Comparison of ENCODE assay signal across 8 mouse cellular contexts in the genomic region with DNA sequence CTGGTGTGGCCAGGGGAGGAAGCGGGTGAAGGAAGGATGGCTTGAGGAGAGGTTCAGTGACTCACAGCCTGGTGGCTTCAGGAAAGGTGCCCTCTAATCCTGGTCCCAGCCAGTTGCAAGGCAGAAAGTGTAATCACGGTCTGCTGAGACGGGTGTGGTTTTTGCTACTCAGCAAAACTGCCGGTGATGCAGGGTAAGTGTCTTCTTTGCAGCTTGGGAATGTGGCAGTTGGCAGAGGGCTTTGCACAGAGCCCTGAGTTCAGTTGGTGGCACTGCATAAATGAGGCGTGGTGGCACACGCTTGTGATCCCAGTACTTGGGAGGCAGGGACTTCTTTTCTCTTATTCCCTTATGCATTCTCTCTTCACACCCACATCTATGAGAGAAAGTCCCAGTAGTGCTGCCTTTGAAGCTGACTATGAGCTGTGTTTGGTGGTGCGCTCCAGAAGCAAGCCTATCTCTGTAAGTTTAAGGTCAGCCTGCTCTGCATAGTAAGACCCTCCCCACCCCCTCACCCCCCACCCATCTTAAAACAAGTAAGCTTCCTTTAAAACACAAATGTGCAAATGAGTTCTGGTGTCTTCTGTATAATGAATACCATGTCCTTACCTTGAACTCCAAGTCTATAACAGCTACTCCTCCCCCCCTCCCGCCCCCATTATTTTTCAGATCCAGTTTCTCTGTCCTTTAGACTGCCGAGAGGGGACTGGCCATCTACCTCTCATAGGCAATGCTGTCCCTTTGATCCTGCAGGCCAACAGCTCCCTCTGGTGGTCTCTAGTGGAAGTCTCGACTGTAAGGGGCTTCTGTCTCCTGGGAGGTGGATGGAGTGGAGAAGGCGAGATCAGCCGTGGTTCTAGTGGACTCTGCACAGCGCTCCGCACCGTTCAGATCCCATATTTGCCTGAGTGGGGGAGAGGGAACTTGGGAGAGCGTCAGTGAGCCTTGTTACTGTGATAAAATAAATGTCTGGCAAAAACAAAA. TPM values are rescaled to one million over a fixed set of nuclear protein-coding genes. Genes with fewer than 3 reads are reported as not detected.
DNase-seq lines count a peak whose midpoint lies in the region; ATAC-seq lines count a peak whose summit lies in the region.

No protein-coding gene starts in this region.

- H3K4me1 ChIP-seq in intestine, embryonic 14.5 days (replicated peaks; ENCODE audit: control insufficient read depth, insufficient read depth, low read length), result 0 out of 2 replicates have a peak, but pooled peaks cover 4% of the 10 kb centered on the region

- no peaks in the 10 kb centered on the region for H3K36me3 ChIP-seq in intestine, embryonic 14.5 days (ENCODE audit: control insufficient read depth, insufficient read depth, low read length)

- peak; percentile 83 for ATAC-seq in intestine, embryonic 14.5 days (replicated peaks; ENCODE audit: low FRiP score, low TSS enrichment, low read depth)

- 36% methylated on average over 16 of the region's 16 CpGs for WGBS in intestine, embryonic 14.5 days

- H3K4me3 ChIP-seq in intestine, embryonic 14.5 days (ENCODE audit: low read depth, low read length), result no peak overlapping the region

- no peaks in the 10 kb centered on the region for H3K9me3 ChIP-seq in intestine, embryonic 14.5 days (ENCODE audit: control insufficient read depth, low read length)

- no peak overlapping the region for H3K27ac ChIP-seq in intestine, embryonic 14.5 days (ENCODE audit: low read depth)

- intact Hi-C loops in left cerebral cortex, postnatal 10 days (cut with DNase I), result loop anchor here (2.0 to 10.0 kb wide), 2 partner anchors 92 to 222 kb away; no protein-coding TSS in a partner anchor

- H3K27me3 ChIP-seq in intestine, embryonic 14.5 days (replicated peaks; ENCODE audit: control insufficient read depth, insufficient read depth, low read length), result no peaks in the 10 kb centered on the region

- no peak overlapping the region for H3K9ac ChIP-seq in intestine, embryonic 14.5 days (ENCODE audit: low read length)

- no peak overlapping the region for H3K4me2 ChIP-seq in intestine, embryonic 14.5 days (ENCODE audit: low read length)

- DNase-seq in adrenal gland, adult (ENCODE audit: inconsistent age in 2 of 2, low spot score in 1 of 2), result peak; percentile 81 to 95
- peak; percentile 92 for DNase-seq in embryo, embryonic 10 days (ENCODE audit: low spot score)
- DNase-seq in gastrocnemius, postnatal 25 days, result peak; percentile 65
- DNase-seq in intestine, embryonic 14.5 days (ENCODE audit: low spot score), result peak; percentile 93
- peak; percentile 81 to 87 for DNase-seq in left cerebral cortex, postnatal 10 days (ENCODE audit: extremely low spot score in 1 of 2, low spot score in 2 of 2)
- peak; percentile 90 for DNase-seq in mesoderm, embryonic 11.5 days (ENCODE audit: low read depth, low spot score)
- peak; percentile 81 for DNase-seq in right cerebral cortex, postnatal 25 days
- peak; percentile 72 to 88 for DNase-seq in urinary bladder, postnatal 4 days (ENCODE audit: low spot score in 2 of 2)

RNA-seq across cellular contexts. Expression of a gene that starts 11.2 kb away (rescaled TPM):
- 1 to 10 TPM; 1.8 to 3.6 TPM for total RNA-seq in gastrocnemius, postnatal 25 days (2021)
- polyA plus RNA-seq in intestine, embryonic 14.5 days (2014; fragmentation: Nextera tagmentation; extraction: Ambion mirVana), result 160 and 162 TPM in 2 replicates
- 1 to 10 TPM; 8.8 to 9.6 TPM for total RNA-seq in left cerebral cortex, postnatal 10 days (2021)

RNA-seq across cellular contexts. Expression of a gene that starts 15.2 kb away (rescaled TPM):
- total RNA-seq in gastrocnemius, postnatal 25 days (2021), result 1 to 10 TPM; 3.0 to 3.5 TPM
- polyA plus RNA-seq in intestine, embryonic 14.5 days (2014; fragmentation: Nextera tagmentation; extraction: Ambion mirVana), result 2.1 and 2.6 TPM in 2 replicates
- 10 to 100 TPM in 1 of 2 experiments, 1 to 10 TPM in 1; 9.3 to 10.7 TPM for total RNA-seq in left cerebral cortex, postnatal 10 days (2021)

RNA-seq across cellular contexts. Expression of a gene that starts 45.7 kb away (rescaled TPM):
- total RNA-seq in gastrocnemius, postnatal 25 days (2021), result 1 to 10 TPM; 4.8 to 6.9 TPM
- polyA plus RNA-seq in intestine, embryonic 14.5 days (2014; fragmentation: Nextera tagmentation; extraction: Ambion mirVana), result 12.5 and 15.2 TPM in 2 replicates
- 1 to 10 TPM; 8.3 to 9.0 TPM for total RNA-seq in left cerebral cortex, postnatal 10 days (2021)
